Mouse (Mus musculus) embryo, embryonic 9.5 days (tissue): Measurements from ENCODE around the gene Ehd4.

Experiments used
- DNase-seq: peaks from one replicate; pipeline ENCODE4 v3.0.0-alpha.2; 2017; ENCODE audit errors: extremely low spot score

The Ehd4 gene

GRCm38 (mm10) chr2:120069466-120069990 is 84.9 kb downstream of the Ehd4 start:
- no peak for DNase-seq

- DNase-seq, result peak; percentile 59
Observed at GRCm38 (mm10) chr2:120068555-120069465, 85.6 kb downstream of the Ehd4 start.

GRCm38 (mm10) chr2:120066224-120066623 is 88.2 kb downstream of the Ehd4 start:
- DNase-seq, result no peak

GRCm38 (mm10) chr2:120065243-120065642 is 89.2 kb downstream of the Ehd4 start:
- no peak for DNase-seq

- no peak for DNase-seq
Observed at GRCm38 (mm10) chr2:120064639-120065038, 89.8 kb downstream of the Ehd4 start.

GRCm38 (mm10) chr2:120062248-120062647 is 92.2 kb downstream of the Ehd4 start:
- DNase-seq, result no peak

GRCm38 (mm10) chr2:120060651-120061050 is 93.8 kb downstream of the Ehd4 start:
- DNase-seq, result no peak

GRCm38 (mm10) chr2:120060190-120060589 is 94.2 kb downstream of the Ehd4 start:
- no peak for DNase-seq

- DNase-seq, result no peak
Observed at GRCm38 (mm10) chr2:120059466-120059865, 94.9 kb downstream of the Ehd4 start.

GRCm38 (mm10) chr2:120058818-120059217 is 95.6 kb downstream of the Ehd4 start:
- no peak for DNase-seq

- no peak for DNase-seq
Observed at GRCm38 (mm10) chr2:120055923-120056322, 98.5 kb downstream of the Ehd4 start.

GRCm38 (mm10) chr2:120054771-120055552 is 99.4 kb downstream of the Ehd4 start:
- no peak for DNase-seq

GRCm38 (mm10) chr2:120051405-120051804 is 103.0 kb downstream of the Ehd4 start:
- no peak for DNase-seq

GRCm38 (mm10) chr2:120049632-120050274 is 104.7 kb downstream of the Ehd4 start:
- peak; percentile 36 for DNase-seq

GRCm38 (mm10) chr2:120048173-120048572 is 106.2 kb downstream of the Ehd4 start:
- no peak for DNase-seq

- no peak for DNase-seq
Observed at GRCm38 (mm10) chr2:120046486-120047310, 107.7 kb downstream of the Ehd4 start.

GRCm38 (mm10) chr2:120044676-120045075 is 109.7 kb downstream of the Ehd4 start:
- no peak for DNase-seq

- DNase-seq, result no peak
Observed at GRCm38 (mm10) chr2:120044101-120044603, 110.3 kb downstream of the Ehd4 start.

- no peak for DNase-seq
Observed at GRCm38 (mm10) chr2:120040991-120041390, 113.4 kb downstream of the Ehd4 start.
